Mouse (Mus musculus): ENCODE results near the gene Myo1c. TPM values are rescaled to one million over a fixed set of nuclear protein-coding genes. Genes with fewer than 3 reads are reported as not detected.

Gene Myo1c
- total RNA-seq, 4 experiments from 2014 or later: 151 to 208 (median 180) TPM

GRCm38 (mm10) chr11:75716661-75717325, 66.5 kb downstream of the Myo1c start:
- DNase-seq: no peak

- no peak for DNase-seq
Observed at GRCm38 (mm10) chr11:75722339-75722738, 72.0 kb downstream of the Myo1c start.

Other genes starting within 250 kb of the Myo1c start
- gene Serpinf1, start 227.8 kb upstream of the Myo1c start, total RNA-seq (2022): 10 to 100 TPM in 3 of 4 experiments, 1 to 10 TPM in 1; 9.0 to 31.5 (median 14.5) TPM
- gene Serpinf2, start 210.9 kb upstream of the Myo1c start, total RNA-seq (2022): under 1 TPM in 3 of 4 experiments, not detected in 1; 0.31 to 0.41 (median 0.38) TPM
- 10 to 100 TPM; 19.3 to 21.7 (median 20.2) TPM for gene Wdr81, start 195.8 kb upstream of the Myo1c start, total RNA-seq (2022)
- 10 to 100 TPM; 10.1 to 16.7 (median 13.1) TPM for gene Tlcd2, start 188.8 kb upstream of the Myo1c start, total RNA-seq (2022)
- gene Prpf8, start 163.7 kb upstream of the Myo1c start, total RNA-seq (2022): 100 to 1,000 TPM; 155 to 170 (median 167) TPM
- 1 to 10 TPM; 3.6 to 8.9 (median 8.0) TPM for gene Rilp, start 140.4 kb upstream of the Myo1c start, total RNA-seq (2022)
- 1 to 10 TPM; 6.0 to 9.4 (median 7.2) TPM for gene Scarf1, start 137.0 kb upstream of the Myo1c start, total RNA-seq (2022)
- gene Slc43a2, start 118.8 kb upstream of the Myo1c start, total RNA-seq (2022): 10 to 100 TPM; 22.5 to 29.8 (median 23.2) TPM
- gene Pitpna, start 62.4 kb upstream of the Myo1c start, total RNA-seq (2022): 100 to 1,000 TPM; 172 to 186 (median 176) TPM
- gene Inpp5k, start 19.5 kb upstream of the Myo1c start, total RNA-seq (2022): 10 to 100 TPM; 46.2 to 62.5 (median 53.6) TPM
- 100 to 1,000 TPM; 115 to 125 (median 117) TPM for gene Crk, start 28.8 kb downstream of the Myo1c start, total RNA-seq (2022)
- gene Ywhae, start 82.4 kb downstream of the Myo1c start, total RNA-seq (2022): 100 to 1,000 TPM; 600 to 760 (median 717) TPM
- 10 to 100 TPM; 17.8 to 37.6 (median 26.2) TPM for gene Doc2b, start 145.5 kb downstream of the Myo1c start, total RNA-seq (2022)

Measured in adrenal gland, adult 8-10 months (tissue).